Mouse (Mus musculus): Measurements from ENCODE around the gene Tcirg1. TPM values are rescaled to one million over a fixed set of nuclear protein-coding genes. Genes with fewer than 3 reads are reported as not detected.

Gene Tcirg1
- polyA plus RNA-seq, 1 experiment from 2014 or later: 35.0 TPM

- Histone ChIP-seq H3K27ac (ENCODE audit: low read depth, low read length) (no peak overlapping the region), H3K36me3 (ENCODE audit: control insufficient read depth, insufficient read depth, low read length) (no peaks in the 10 kb centered on the region), H3K27me3 (ENCODE audit: control insufficient read depth, insufficient read depth, low read length) (no peaks in the 10 kb centered on the region), H3K9me3 (ENCODE audit: control insufficient read depth, low read length) (no peaks in the 10 kb centered on the region), H3K4me2 (replicated peaks; ENCODE audit: low read depth, low read length) (peak overlapping the region; percentile 71), H3K9ac (ENCODE audit: low read depth, low read length) (no peak overlapping the region), H3K4me3 (ENCODE audit: low read length) (peak overlapping the region; percentile 83), H3K4me1 (ENCODE audit: control insufficient read depth, insufficient read depth, low read length) (peaks cover 12% of the 10 kb centered on the region)
- ATAC-seq (ENCODE audit: low FRiP score, low TSS enrichment): no peak
- 84% methylated on average over 10 of the region's 10 CpGs for WGBS
Measured at GRCm38 (mm10) chr19:3853121-3853520, 53.8 kb downstream of the Tcirg1 start.

DNA sequence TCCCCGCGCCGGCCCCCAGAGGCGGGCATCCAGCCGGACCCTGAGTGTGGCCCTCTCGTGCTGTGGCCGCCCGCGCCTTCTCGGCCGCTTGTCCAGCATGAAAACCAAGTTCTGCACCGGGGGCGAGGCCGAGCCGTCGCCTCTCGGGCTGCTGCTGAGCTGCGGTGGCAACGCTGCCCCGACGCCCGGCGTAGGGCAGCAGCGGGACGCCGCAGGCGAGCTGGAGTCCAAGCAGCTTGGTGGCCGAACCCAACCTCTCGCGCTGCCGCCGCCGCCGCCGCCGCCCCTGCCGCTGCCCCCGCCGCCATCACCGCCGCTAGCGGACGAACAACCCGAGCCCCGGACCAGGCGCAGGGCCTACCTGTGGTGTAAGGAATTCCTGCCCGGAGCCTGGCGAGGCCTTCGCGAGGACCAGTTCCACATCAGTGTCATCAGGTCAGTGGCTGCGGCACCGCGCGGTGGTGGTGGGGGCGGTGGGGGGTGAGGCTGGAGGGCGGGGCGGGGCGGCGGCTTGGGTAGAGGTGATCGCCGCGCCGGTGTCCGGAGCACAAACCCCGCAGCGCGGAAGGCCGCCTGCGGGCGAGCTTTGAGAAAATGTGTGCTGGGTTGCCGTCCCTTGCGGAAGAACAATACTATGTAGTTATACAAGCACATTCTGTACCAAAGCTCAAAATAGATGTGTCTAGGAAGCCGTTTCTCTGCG lies 54.8 kb downstream of the Tcirg1 start:
- H3K4me1 ChIP-seq (ENCODE audit: control insufficient read depth, insufficient read depth, low read length): peaks cover 12% of the 10 kb centered on the region
- peak overlapping the region; percentile 71 for H3K4me2 ChIP-seq (replicated peaks; ENCODE audit: low read depth, low read length)
- peak overlapping the region; percentile 83 for H3K4me3 ChIP-seq (ENCODE audit: low read length)
- H3K27me3 ChIP-seq (ENCODE audit: control insufficient read depth, insufficient read depth, low read length): no peaks in the 10 kb centered on the region
- peak overlapping the region; percentile 85 for H3K9ac ChIP-seq (ENCODE audit: low read depth, low read length)
- H3K27ac ChIP-seq (ENCODE audit: low read depth, low read length): peak overlapping the region; percentile 99
- no peak; the same call in 1 of the 2 replicates for ATAC-seq (ENCODE audit: low FRiP score, low TSS enrichment)
- WGBS: under 1% methylated on average over 64 of the region's 74 CpGs
- H3K36me3 ChIP-seq (ENCODE audit: control insufficient read depth, insufficient read depth, low read length): no peaks in the 10 kb centered on the region
- H3K9me3 ChIP-seq (ENCODE audit: control insufficient read depth, low read length): no peaks in the 10 kb centered on the region

DNA sequence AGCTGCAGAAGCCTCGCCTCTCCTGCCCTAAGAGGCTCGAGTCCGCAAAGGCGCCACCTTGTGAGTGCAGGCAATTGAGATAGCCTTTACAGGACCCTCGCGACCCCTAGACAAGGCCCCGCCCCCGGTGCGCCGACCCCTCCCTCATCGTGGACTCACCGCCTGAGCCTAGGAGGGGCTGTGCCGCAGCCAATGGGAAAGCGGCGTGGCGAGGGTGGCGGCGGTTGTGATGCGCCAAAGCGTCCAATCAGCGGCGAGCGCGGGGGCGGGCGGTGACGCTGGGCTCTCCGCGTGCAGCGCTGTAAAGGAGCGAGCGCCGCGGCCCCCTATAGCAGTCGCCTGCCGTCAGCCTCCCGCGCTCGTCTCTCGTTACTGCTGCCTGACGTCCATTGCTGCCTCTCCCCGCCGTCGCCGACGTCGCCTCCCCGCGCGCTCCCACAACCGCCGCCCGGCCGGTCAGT lies 55.4 kb downstream of the Tcirg1 start, which contains the start of gene Chka:
TSS of gene Chka (plus strand) at position 272 of the 461 bp plus-strand sequence.
- peak within 1 kb of the TSS; percentile 85 for H3K9ac ChIP-seq (ENCODE audit: low read depth, low read length)
- under 1% methylated on average over 52 of the region's 54 CpGs for WGBS

DNA sequence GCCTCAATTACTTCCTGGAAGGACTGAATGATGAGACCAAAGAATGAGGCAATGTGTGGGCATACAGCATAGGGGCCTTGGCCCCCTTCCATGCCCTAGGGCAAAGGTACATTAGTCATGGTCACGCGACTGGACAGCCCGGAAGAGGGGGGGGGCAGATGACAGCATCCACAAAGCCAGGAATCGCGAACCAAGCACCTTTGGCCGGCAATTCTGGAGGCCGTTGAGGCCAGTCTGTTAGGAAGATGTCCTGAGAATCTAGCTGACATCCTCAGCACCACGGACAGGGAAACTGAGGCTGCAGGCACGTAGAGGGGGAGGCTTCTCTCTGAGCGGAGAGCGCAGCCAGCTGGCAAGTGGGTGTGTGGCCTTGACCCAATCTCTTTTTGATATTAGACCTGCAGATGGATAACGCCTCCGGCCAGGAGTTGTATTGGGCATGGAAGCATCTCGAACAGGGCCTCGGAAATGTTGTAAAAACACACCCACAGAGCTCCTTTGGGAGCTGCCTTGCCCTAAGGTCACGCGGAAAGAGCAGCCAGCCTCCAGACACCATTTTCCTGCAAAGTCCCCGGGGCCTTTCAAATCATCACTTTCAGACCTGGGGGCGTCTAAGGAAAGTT lies 56.0 kb downstream of the Tcirg1 start:
- Histone ChIP-seq H3K27ac (ENCODE audit: low read depth, low read length) (peak overlapping the region; percentile 53; the same call in 1 of the 2 replicates), H3K9me3 (ENCODE audit: control insufficient read depth, low read length) (no peaks in the 10 kb centered on the region), H3K36me3 (ENCODE audit: control insufficient read depth, insufficient read depth, low read length) (no peaks in the 10 kb centered on the region), H3K4me2 (replicated peaks; ENCODE audit: low read depth, low read length) (peak overlapping the region; percentile 71), H3K27me3 (ENCODE audit: control insufficient read depth, insufficient read depth, low read length) (no peaks in the 10 kb centered on the region), H3K4me3 (ENCODE audit: low read length) (peak overlapping the region; percentile 83), H3K4me1 (ENCODE audit: control insufficient read depth, insufficient read depth, low read length) (peaks cover 12% of the 10 kb centered on the region), H3K9ac (ENCODE audit: low read depth, low read length) (peak overlapping the region; percentile 85)
- peak; percentile 11 for ATAC-seq (ENCODE audit: low FRiP score, low TSS enrichment)
- 6% methylated on average over 19 of the region's 19 CpGs for WGBS

More for the DNA sequence above, 55.4 kb downstream of the Tcirg1 start, which contains the start of gene Chka:
- Histone ChIP-seq H3K9me3 (ENCODE audit: control insufficient read depth, low read length) (no peaks in the 10 kb centered on the region), H3K4me1 (ENCODE audit: control insufficient read depth, insufficient read depth, low read length) (peaks cover 12% of the 10 kb centered on the region), H3K27me3 (ENCODE audit: control insufficient read depth, insufficient read depth, low read length) (no peaks in the 10 kb centered on the region), H3K36me3 (ENCODE audit: control insufficient read depth, insufficient read depth, low read length) (no peaks in the 10 kb centered on the region), H3K27ac (ENCODE audit: low read depth, low read length) (peak within 1 kb of the TSS; percentile 99), H3K4me2 (replicated peaks; ENCODE audit: low read depth, low read length) (peak within 1 kb of the TSS; percentile 71), H3K4me3 (ENCODE audit: low read length) (peak within 1 kb of the TSS; percentile 83)
- peak; percentile 98 for ATAC-seq (ENCODE audit: low FRiP score, low TSS enrichment)

GRCm38 (mm10) chr19:3850076-3850475 lies 56.9 kb downstream of the Tcirg1 start:
- Histone ChIP-seq H3K4me3 (ENCODE audit: low read length) (no peak overlapping the region), H3K4me1 (ENCODE audit: control insufficient read depth, insufficient read depth, low read length) (peaks cover 5% of the 10 kb centered on the region; the same call in 1 of the 2 replicates), H3K9ac (ENCODE audit: low read depth, low read length) (no peak overlapping the region), H3K4me2 (replicated peaks; ENCODE audit: low read depth, low read length) (no peak overlapping the region), H3K36me3 (ENCODE audit: control insufficient read depth, insufficient read depth, low read length) (no peaks in the 10 kb centered on the region), H3K9me3 (ENCODE audit: control insufficient read depth, low read length) (no peaks in the 10 kb centered on the region), H3K27me3 (ENCODE audit: control insufficient read depth, insufficient read depth, low read length) (no peaks in the 10 kb centered on the region), H3K27ac (ENCODE audit: low read depth, low read length) (no peak overlapping the region)
- no peak for ATAC-seq (ENCODE audit: low FRiP score, low TSS enrichment)
- WGBS: 46% methylated on average over 5 of the region's 5 CpGs

DNA sequence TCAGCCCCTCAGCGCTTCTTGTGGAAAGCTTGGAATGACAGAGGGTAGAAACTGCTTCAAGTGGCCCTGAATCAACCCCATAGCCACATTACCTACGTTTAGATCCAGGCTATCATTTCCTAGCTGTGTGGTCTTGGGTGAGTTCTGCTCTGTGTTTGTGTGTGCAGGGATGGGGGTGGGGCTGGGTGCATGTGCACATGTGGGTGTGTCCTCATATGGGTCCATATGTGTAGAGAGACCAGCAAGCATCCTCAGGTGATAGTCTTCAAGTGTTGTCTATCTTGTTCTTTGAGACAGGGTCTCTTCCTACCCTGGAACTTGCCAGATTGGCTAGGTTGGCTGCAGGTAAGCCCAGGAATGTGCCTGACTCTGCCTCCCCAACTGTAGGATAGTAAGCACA lies 57.7 kb downstream of the Tcirg1 start:
- no peak for ATAC-seq (ENCODE audit: low FRiP score, low TSS enrichment)
- Histone ChIP-seq H3K9me3 (ENCODE audit: control insufficient read depth, low read length) (no peaks in the 10 kb centered on the region), H3K4me2 (replicated peaks; ENCODE audit: low read depth, low read length) (no peak overlapping the region), H3K27ac (ENCODE audit: low read depth, low read length) (no peak overlapping the region), H3K36me3 (ENCODE audit: control insufficient read depth, insufficient read depth, low read length) (no peaks in the 10 kb centered on the region), H3K4me1 (ENCODE audit: control insufficient read depth, insufficient read depth, low read length) (peaks cover 4% of the 10 kb centered on the region; the same call in 1 of the 2 replicates), H3K27me3 (ENCODE audit: control insufficient read depth, insufficient read depth, low read length) (no peaks in the 10 kb centered on the region), H3K4me3 (ENCODE audit: low read length) (no peak overlapping the region), H3K9ac (ENCODE audit: low read depth, low read length) (no peak overlapping the region)
- WGBS: 87% methylated on average over 2 of the region's 2 CpGs

GRCm38 (mm10) chr19:3848207-3848808 lies 58.6 kb downstream of the Tcirg1 start:
- ATAC-seq (ENCODE audit: low FRiP score, low TSS enrichment): no peak
- Histone ChIP-seq H3K4me3 (ENCODE audit: low read length) (no peak overlapping the region), H3K4me2 (replicated peaks; ENCODE audit: low read depth, low read length) (no peak overlapping the region), H3K27me3 (ENCODE audit: control insufficient read depth, insufficient read depth, low read length) (no peaks in the 10 kb centered on the region), H3K36me3 (ENCODE audit: control insufficient read depth, insufficient read depth, low read length) (no peaks in the 10 kb centered on the region), H3K4me1 (ENCODE audit: control insufficient read depth, insufficient read depth, low read length) (peaks cover 4% of the 10 kb centered on the region; the same call in 1 of the 2 replicates), H3K27ac (ENCODE audit: low read depth, low read length) (no peak overlapping the region), H3K9ac (ENCODE audit: low read depth, low read length) (no peak overlapping the region), H3K9me3 (ENCODE audit: control insufficient read depth, low read length) (no peaks in the 10 kb centered on the region)
- 27% methylated on average over 7 of the region's 7 CpGs for WGBS

GRCm38 (mm10) chr19:3847711-3848110 lies 59.2 kb downstream of the Tcirg1 start:
- Histone ChIP-seq H3K4me1 (ENCODE audit: control insufficient read depth, insufficient read depth, low read length) (peaks cover 4% of the 10 kb centered on the region; the same call in 1 of the 2 replicates), H3K27me3 (ENCODE audit: control insufficient read depth, insufficient read depth, low read length) (no peaks in the 10 kb centered on the region), H3K27ac (ENCODE audit: low read depth, low read length) (no peak overlapping the region), H3K9ac (ENCODE audit: low read depth, low read length) (no peak overlapping the region), H3K4me2 (replicated peaks; ENCODE audit: low read depth, low read length) (no peak overlapping the region), H3K9me3 (ENCODE audit: control insufficient read depth, low read length) (no peaks in the 10 kb centered on the region), H3K36me3 (ENCODE audit: control insufficient read depth, insufficient read depth, low read length) (no peaks in the 10 kb centered on the region), H3K4me3 (ENCODE audit: low read length) (no peak overlapping the region)
- no peak for ATAC-seq (ENCODE audit: low FRiP score, low TSS enrichment)
- 91% methylated on average over 5 of the region's 5 CpGs for WGBS
